Mouse (Mus musculus): ENCODE results near the gene Arih2.
A peak's percentile ranks its signal among the peaks of the same experiment; 100 is the strongest.

Arih2 gene

GRCm38 (mm10) chr9:108560227-108560841 lies 88.9 kb downstream of the Arih2 start, which contains the start of gene Impdh2:
Gene Impdh2 (plus strand): TSS chr9:108560286.
- peak; percentile 95 for DNase-seq (ENCODE audit: low spot score)

- DNase-seq (ENCODE audit: low spot score), result no peak
Measured at GRCm38 (mm10) chr9:108559169-108559568, 90.0 kb downstream of the Arih2 start.
